Mouse (Mus musculus) monocyte, adult 5-6 weeks (primary cell): ENCODE results near the gene Gm2832. TPM values are rescaled to one million over a fixed set of nuclear protein-coding genes. Genes with fewer than 3 reads are reported as not detected.
"Not testable (repeated sequence)": the region's sequence is repeated elsewhere in the genome, so short reads cannot be mapped to it uniquely, and the experiment has no call there.

Source experiments
- ATAC-seq: fragments of 153-309, 156-312 bp; replicated peaks from 2 replicates; pipeline ENCODE4 v1.8.0; 2017; ENCODE audit warnings: mild to moderate bottlenecking; ENCODE audit not compliant: low TSS enrichment, insufficient number of reproducible peaks, severe bottlenecking, poor library complexity, low FRiP score
- total RNA-seq: library from RNA; stranded (forward); fragments of 200-1000, 200-491, 200-594 nt; gene quantifications from 3 replicates; pipeline ENCODE4 v1.2.3, GENCODE M21; 2017

Gm2832 gene
- total RNA-seq: not detected in 3 replicates

DNA sequence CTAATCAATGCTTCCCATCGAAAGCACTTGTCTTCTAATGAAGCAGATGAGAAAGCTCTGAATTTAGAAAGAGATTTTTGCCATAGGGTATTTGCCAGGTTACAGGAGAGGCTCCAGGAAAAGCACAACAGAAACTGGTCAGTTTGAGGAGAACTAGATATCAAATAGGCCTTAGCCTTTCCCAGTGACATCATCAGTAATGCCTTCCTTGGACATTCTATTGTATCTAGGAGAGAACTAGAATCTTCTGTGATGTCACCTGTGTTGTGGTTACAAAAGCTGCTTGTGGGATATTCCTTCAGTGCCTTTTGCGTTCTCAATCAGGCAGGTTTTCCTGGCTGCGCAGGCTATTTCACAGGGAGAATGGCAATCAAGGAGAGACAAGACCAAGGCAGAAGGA lies at the start of gene Gm2832:
TSS of gene Gm2832 (plus strand) at position 301 of the 400 bp plus-strand sequence.
- ATAC-seq: not testable (repeated sequence)

DNA sequence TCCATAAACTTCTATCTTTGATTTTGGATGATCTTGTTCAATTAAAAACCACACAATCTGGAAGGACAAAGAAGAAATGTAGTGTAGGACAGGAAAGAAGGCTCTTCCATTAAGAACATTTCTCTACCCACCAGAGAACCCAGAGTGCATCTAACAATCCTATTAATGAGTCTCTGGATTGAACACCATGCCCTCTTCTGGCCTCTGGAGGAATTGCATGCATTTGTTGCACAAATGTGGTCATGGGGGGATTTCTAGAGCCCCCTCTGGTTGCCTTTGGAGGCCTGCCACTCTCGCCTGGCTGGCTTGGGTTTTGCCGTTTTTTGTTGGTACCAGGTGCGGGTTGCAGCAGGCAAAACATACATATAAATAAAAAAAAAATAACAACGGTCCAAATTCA lies 15.3 kb upstream of the Gm2832 start:
- ATAC-seq: not testable (repeated sequence)

DNA sequence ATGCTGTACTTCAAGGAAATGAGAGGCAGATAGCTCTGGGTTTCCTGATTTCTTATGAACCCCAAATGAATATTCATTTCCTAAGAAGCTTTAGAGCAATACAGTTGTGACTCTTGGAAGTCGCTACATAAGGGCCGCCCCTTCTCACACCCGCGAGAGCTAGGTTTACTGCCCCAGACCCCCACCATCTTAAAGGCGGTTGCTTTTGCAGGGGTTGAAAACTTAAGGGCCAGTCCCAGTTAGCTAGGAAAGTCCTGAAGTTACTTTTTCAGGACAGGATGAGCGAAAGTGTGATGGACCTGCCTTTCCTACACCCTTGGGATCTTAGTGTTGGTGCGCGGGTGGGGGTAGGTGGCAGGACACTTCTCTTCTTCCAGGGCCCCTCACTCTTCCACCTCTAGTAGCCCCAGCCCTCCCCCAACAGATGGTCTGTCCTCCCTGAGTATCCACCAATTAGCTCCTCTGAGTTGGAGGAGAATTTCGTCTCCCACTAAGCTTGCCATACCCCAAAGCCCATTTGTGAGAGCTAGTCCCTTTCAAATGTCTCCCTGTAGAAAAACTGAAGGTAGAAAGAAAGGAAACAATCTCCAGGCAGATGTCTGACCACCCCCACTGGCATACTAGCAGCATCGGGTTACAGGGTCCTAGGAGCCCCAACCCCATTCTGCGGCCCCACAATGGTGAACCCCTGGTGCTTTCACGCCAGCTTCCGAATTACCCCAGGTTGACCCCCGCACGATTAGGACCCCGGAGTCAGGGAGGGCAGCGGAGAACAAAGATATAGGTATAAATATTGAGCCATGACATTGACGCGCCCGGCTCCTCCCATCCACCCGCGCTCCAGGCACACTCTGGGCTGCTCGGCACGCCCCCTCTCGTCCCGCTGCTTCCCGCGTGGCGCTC lies 14.5 kb upstream of the Gm2832 start:
- not testable (repeated sequence) for ATAC-seq

GRCm38 (mm10) chr14:41264756-41265566 lies 13.6 kb upstream of the Gm2832 start:
- ATAC-seq: not testable (repeated sequence)

DNA sequence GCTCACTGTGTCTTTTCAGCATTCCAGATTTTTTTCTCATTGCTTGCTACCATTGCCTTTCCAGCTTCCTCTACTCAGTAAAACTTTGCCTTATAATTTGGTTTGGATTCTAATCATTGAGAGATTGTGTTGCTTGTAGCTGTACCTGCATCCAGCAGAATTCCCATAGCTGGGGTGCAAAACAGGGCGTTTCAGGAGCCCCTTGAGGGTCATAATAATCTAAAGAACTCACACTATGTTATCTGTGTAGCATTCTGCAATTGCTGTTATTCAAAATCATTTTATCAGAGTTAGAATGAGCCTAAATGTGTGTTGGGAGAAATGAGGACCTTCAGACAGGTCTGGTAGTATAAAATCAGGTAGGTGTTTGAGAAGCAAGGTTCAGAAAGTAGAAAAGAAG lies 7.4 kb downstream of the Gm2832 start:
- not testable (repeated sequence) for ATAC-seq

Other genes with a start within 250 kb of the Gm2832 start
- gene Dydc2, start 209.6 kb upstream of the Gm2832 start, total RNA-seq: not detected in 3 replicates
- not detected in 3 replicates for gene Dydc1, start 205.9 kb upstream of the Gm2832 start, total RNA-seq
- not detected in 3 replicates for gene Mat1a, start 173.8 kb upstream of the Gm2832 start, total RNA-seq
- not detected in 3 replicates for gene Sftpa1, start 147.0 kb upstream of the Gm2832 start, total RNA-seq
- not detected in 3 replicates for gene Mbl1, start 127.3 kb upstream of the Gm2832 start, total RNA-seq
- gene Sftpd, start 93.7 kb upstream of the Gm2832 start, total RNA-seq: not detected in 3 replicates
- gene Gm5798, start 69.8 kb downstream of the Gm2832 start, total RNA-seq: not detected in 3 replicates
- not detected in 3 replicates for gene Gm7945, start 107.6 kb downstream of the Gm2832 start, total RNA-seq
- not detected in 3 replicates for gene Gm6482, start 129.5 kb downstream of the Gm2832 start, total RNA-seq
- not detected in 3 replicates for gene Gm7954, start 174.7 kb downstream of the Gm2832 start, total RNA-seq
- gene Gm3486, start 210.7 kb downstream of the Gm2832 start, total RNA-seq: not detected in 3 replicates